Mouse (Mus musculus) lung, postnatal 14 days (tissue): ENCODE measurements at regions not wholly inside any gene's neighbourhood (a gene's known extent, or its start where the extent isn't known, plus 50 kb on each side); places are given as distances from the start of the nearest gene placed in this dataset.

ENCODE experiments used
- DNase-seq: peaks from one replicate; pipeline ENCODE4 v3.0.0; 2021

DNA sequence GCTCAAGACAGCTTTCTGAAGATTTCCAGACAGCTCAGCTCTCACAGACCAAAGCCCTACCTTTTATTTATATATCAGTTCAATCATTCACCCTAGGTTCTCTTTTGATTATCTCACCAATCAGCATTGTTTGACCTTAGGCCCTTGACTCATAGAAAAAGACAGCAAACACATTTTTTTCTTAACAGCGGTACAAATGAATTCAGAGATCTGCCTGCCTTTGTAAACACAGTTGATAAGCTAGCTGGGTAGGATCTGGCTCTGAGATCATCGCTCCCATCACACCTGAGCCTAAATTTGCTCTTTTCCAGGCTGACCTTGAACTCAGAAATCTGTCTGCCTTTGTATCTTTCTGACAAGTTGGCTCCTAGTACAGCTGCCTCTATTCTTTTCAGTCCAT, 174.9 kb upstream of the Egln3 start:
- DNase-seq = no peak

- no peak for DNase-seq
These were observed 170.4 kb upstream of the Egln3 start for GRCm38 (mm10) chr12:54374060-54374459.

DNA sequence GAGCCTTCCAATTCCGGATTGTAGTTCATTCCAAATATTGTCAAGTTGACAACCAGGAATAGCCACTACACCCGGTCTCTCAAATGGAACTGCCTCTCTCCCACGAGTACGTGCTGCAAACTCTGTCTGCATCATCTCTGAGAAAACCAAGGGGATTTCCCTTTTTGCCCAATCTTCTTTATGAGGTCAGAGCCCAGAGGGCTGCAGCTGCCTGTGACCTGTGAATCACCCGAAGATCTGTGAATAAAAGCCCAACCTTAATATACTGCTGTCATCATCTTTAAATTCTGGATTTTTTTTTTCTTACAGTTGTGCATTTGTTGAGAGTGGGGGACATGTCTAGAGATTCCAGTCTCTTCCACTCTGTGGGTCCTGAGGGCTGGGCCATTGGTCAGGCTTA, 165.6 kb upstream of the Egln3 start:
- DNase-seq = no peak

DNA sequence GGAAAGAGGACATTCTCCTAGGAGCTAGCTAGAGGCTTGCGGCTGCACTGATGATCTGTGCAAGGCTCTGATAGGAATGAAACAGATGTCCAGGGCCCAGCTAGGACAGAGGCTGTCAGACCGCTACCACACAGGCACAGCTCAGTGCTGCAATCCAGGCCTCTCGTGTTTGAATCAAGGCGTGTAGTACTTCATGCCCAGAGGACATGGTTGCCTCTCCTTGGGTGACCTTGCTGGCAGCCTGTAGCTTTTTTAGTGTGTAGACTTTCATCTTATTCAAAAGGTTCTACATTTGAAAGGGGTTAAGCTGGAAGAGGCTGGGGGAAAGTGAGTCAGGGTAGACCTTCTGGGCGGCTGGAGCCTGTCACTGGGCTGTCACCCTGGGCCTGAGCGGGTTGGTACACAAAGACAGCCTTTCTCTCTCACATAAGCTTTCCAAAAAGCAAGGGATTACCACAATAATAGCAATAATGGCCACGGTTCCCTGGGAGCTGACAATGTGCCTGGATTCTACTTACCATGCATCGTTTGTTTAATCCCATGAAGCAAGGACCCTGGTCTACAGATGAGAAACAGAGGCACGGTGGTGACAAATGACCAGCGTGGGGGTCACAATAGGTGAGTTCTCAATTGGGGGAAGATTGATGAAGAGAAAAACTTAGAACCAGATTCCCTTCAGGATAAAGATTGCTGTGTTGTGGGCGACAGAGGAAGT, 160.9 kb upstream of the Egln3 start:
- DNase-seq = no peak

GRCm38 (mm10) chr12:54361762-54362161, 158.1 kb upstream of the Egln3 start:
- DNase-seq = no peak

- no peak for DNase-seq
These were observed 150.5 kb upstream of the Egln3 start for GRCm38 (mm10) chr12:54354187-54354586.

DNA sequence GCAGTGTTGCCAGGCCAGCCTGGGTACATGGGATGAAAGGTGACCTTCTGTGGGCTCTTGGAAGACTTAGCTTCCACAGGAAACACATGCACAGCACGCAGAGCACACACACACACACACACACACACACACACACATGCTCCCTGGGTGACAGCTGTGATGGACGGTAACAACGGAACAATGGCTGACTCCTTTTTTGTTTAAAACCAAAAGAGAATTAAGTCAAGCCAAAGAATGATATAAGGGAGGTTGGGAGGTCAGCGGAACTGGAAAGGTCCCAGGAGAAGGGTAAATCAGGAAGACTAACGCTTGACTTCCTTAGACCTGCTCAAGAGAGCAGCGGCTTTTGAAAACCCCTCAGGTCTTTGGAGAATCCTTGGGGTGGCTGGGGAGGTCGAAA, 150.0 kb upstream of the Egln3 start:
- DNase-seq = no peak

DNA sequence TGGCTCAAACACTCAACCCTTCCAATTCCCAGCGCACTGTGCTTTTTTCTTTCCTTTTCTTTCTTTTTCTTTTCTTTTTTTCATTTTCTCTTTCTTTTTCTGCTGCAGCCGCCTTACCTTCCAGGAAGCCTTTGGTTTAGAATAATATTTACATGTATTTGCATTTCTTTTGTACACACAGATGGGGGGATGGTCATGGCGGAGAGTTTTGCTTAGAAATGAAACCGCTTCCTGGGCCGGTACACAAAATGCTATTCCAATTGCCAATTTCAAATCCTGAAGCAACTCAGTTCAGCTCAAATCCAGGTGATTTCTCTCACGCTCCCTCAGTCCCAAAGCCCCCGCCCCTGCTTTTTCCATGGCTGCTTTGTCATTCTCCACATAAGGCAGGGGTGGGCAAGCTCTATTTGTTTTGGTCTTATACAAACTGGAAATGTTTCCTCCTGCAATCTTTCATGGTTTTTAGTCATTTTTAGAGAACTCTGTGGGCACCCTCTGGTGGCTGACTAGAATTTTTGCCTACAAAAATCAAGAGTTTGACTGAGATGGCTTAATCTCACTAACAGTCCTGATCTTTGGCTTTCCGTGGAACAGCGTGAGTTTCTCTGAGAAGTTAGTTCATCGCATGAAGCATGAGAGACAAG, 149.4 kb upstream of the Egln3 start:
- peak; percentile 17 for DNase-seq

- no peak for DNase-seq
These were observed 146.6 kb upstream of the Egln3 start for GRCm38 (mm10) chr12:54350293-54350692.

GRCm38 (mm10) chr12:54349403-54349802, 145.7 kb upstream of the Egln3 start:
- no peak for DNase-seq

DNA sequence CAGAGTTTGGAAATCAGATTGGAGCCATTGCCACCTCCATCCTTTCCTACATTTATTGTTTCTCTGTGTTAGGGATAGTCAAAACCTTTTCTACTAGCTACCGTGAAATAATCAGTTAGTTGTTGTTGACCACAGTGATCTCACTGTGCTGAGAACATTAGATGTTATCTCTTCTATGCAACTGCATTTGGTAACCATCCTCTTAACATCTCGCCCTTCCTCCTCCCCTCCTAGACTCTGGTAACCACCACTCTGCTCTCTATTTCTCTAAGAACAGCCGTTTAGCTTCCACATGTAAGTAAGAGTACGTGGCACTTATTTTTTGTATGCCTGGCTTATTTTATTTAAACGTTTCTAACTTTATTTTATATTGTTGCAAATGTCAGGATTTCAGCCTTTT, 139.8 kb upstream of the Egln3 start:
- DNase-seq = no peak

- DNase-seq = no peak
These were observed 131.8 kb upstream of the Egln3 start for GRCm38 (mm10) chr12:54335509-54335908.

- DNase-seq = no peak
These were observed 131.0 kb upstream of the Egln3 start for GRCm38 (mm10) chr12:54334491-54335132.

DNA sequence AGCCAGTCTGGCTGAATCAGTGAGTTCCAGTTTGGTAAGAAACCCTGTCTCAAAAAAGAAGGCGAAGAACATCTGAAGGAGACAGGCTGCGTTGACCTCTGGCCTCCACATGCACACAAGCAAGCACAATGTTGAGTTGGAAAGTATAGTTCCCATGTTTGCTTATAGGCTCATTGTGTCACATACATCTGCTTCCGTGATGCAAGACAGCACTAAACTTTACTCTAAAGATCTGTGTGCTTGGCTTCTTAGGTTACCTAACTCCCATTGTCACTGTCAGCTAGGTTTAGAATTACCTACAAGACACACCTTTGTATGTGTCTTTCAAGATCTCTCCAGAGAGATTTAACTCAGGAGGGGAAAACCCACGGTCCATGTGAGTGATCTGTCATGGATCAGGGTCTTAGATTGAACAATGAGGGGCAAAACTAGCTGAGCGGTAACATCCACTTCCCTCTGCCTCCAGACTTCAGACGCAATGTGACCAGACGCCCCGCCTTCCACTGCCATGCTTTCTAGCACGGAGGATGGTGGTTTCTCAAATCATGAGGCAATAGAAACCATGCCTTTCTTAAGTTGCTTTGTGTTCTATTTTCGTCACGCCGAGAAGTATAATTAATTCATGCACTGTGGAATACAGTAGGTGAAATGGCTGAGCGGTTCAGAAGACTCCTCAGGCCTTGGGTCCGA, 130.1 kb upstream of the Egln3 start:
- no peak for DNase-seq

GRCm38 (mm10) chr12:54327483-54327882, 123.8 kb upstream of the Egln3 start:
- no peak for DNase-seq

DNA sequence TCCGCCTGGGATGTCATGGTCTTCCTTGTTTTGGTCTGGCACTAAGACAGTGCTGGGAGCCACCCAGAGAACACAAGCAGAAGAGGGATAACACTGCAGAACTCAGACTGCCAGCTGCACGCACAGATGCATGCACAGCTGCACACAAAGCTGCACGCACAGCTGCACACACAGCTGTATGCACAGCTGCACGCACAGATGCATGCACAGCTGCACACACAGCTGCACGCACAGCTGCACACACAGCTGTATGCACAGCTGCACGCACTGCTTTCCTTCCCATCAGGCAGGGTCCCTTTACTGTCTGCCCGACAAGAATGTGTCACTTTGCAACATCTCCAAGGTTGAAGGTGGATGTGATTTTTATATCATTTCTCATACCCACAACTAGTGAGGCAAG, 122.9 kb upstream of the Egln3 start:
- no peak for DNase-seq

DNA sequence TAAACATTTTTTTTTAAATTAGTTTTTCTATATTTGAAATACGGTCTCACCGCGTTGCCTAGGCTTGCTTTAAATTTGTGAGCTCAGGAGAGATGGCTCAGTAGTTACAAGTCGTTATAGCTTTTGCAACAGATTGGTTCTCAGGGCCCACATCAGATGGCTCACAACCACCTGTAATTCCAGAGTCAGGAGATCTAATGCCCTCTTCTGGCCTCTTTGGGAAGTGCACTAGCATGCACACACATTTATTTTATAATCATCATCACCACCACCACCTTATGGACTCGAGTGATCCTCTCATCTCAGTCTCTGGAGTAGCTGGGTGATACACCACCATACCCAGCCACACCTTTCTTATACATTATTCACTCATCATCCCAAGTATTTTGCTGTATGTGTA, 116.9 kb upstream of the Egln3 start:
- DNase-seq = no peak

- DNase-seq = peak; percentile 6
These were observed 113.4 kb upstream of the Egln3 start for GRCm38 (mm10) chr12:54316980-54317471.

GRCm38 (mm10) chr12:54316066-54316567, 112.5 kb upstream of the Egln3 start:
- no peak for DNase-seq

DNA sequence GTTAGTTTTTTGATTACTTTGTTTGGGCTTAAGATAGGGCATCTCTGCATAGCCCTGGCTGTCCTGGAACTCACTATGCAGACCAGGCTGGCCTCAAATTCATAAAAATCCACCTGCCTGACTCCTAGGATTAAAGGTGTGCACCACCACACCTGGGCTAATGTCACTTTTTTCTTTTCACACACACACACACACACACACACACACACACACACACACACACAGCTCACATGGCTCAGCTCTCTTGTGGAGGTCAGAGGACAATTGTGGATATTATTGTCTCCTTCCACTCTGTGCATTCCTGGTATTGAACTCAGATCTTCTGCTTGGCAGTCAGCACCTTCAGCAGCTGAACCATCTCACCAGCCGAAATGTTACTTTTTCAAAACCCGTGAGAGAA, 110.5 kb upstream of the Egln3 start:
- no peak for DNase-seq

DNA sequence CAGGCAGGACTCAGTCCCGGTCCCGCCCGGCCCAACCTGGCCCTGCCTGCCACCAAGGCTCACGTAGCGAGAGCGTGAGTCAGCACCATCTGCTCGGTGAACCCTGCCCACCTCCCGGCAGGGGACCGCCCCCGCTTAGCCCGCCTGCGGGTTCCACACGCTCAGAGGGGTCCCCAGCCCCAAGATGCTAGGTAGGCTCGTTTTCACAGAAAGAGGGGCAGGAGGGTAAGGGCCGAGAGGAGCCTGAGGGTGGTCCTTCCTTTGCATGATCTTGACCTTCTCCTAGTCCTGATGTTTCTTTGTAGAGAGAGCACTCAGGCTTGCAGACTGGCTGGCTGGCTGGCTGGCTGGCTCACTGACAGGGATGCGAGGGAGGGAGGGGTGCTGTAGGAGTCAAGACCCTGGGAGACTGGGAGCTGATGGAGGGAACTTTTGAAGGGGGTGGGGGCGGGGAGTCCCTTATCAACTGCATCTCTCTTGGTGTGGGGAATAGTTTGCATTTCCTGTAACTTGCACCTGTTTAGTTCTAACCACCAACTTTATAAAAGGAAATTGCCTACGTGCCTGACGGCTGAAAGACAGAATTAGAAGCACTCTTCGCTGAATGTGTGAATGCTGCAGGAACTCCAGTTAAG, 109.7 kb upstream of the Egln3 start:
- DNase-seq = peak; percentile 22

GRCm38 (mm10) chr12:54312522-54313210, 109.0 kb upstream of the Egln3 start:
- DNase-seq = no peak
